Mouse (Mus musculus) MEL (cell line): ENCODE data around the gene Ell2. TPM values are rescaled to one million over a fixed set of nuclear protein-coding genes. Genes with fewer than 3 reads are reported as not detected.

Experiments used
- DNase-seq: peaks from one replicate; pipeline ENCODE4 v3.0.0; 2011; ENCODE audit warnings: low read depth, low spot score
- H3K27ac ChIP-seq: 2 replicates; pipeline ENCODE4 v1.5.1; 2012; ENCODE audit warnings: low read depth, mild to moderate bottlenecking, control low read depth, low read length, moderate library complexity; ENCODE audit not compliant: control insufficient read depth
- H3K27me3 ChIP-seq, 2 experiments: fragments of 150-350 bp in 1 of 2; sonication (generic) in 1 of 2; 2 replicates each; pipeline ENCODE4 v1.6.1; 2012; ENCODE audit warnings: low read length in 2 of 2, mild to moderate bottlenecking in 2 of 2, improper control_type of control experiment in 1 of 2, moderate library complexity in 1 of 2; ENCODE audit not compliant: insufficient read depth in 2 of 2, control insufficient read depth in 1 of 2
- H3K36me3 ChIP-seq, 2 experiments: 2 replicates each; pipeline ENCODE4 v1.6.1; 2012 to 2014; ENCODE audit warnings: low read length in 2 of 2, improper control_type of control experiment in 1 of 2, inconsistent platforms in 1 of 2, mild to moderate bottlenecking in 1 of 2; ENCODE audit not compliant: insufficient read depth in 2 of 2, control insufficient read depth in 1 of 2
- H3K4me1 ChIP-seq, 2 experiments: fragments of 150-350 bp in 1 of 2; sonication (generic) in 1 of 2; 2 replicates each; pipeline ENCODE4 v1.6.1; 2012; ENCODE audit warnings: low read length in 2 of 2, improper control_type of control experiment in 1 of 2, mild to moderate bottlenecking in 1 of 2; ENCODE audit not compliant: insufficient read depth in 2 of 2, control insufficient read depth in 1 of 2
- H3K4me3 ChIP-seq, 2 experiments: fragments of 150-350 bp in 1 of 2; sonication (generic) in 1 of 2; 2 replicates each; pipeline ENCODE4 v1.5.1; 2012; ENCODE audit warnings: low read depth in 2 of 2, low read length in 2 of 2, mild to moderate bottlenecking in 2 of 2, moderate library complexity in 2 of 2, control low read depth in 1 of 2, improper control_type of control experiment in 1 of 2; ENCODE audit not compliant: control insufficient read depth in 1 of 2, insufficient read depth in 1 of 2
- H3K79me2 ChIP-seq: 2 replicates; pipeline ENCODE4 v1.6.1; 2012; ENCODE audit warnings: mild to moderate bottlenecking, low read length, moderate library complexity; ENCODE audit not compliant: control insufficient read depth, poor library complexity, insufficient read depth
- H3K9ac ChIP-seq: 2 replicates; pipeline ENCODE4 v1.6.1; 2012; ENCODE audit warnings: low read depth, mild to moderate bottlenecking, control low read depth, low read length, moderate library complexity; ENCODE audit not compliant: control insufficient read depth, poor library complexity, severe bottlenecking
- H3K9me3 ChIP-seq: fragments of 150-350 bp; sonication (generic); replicated peaks from 2 replicates; pipeline ENCODE4 v1.6.1; 2012; ENCODE audit warnings: mild to moderate bottlenecking, low read length, improper control_type of control experiment, moderate library complexity; ENCODE audit not compliant: insufficient read depth
- BHLHE40 ChIP-seq: IDR thresholded peaks from 2 replicates; pipeline ENCODE4 v1.6.1; 2012; ENCODE audit warnings: low read depth, mild to moderate bottlenecking, inconsistent platforms, low read length, improper control_type of control experiment, borderline replicate concordance
- CHD1 ChIP-seq: IDR thresholded peaks from 2 replicates; pipeline ENCODE4 v1.6.1; 2012; ENCODE audit warnings: low read depth, mild to moderate bottlenecking, inconsistent platforms, low read length, improper control_type of control experiment
- CTCF ChIP-seq, 3 experiments: IDR thresholded peaks in 2 of 3; conservative IDR thresholded peaks in 1 of 3; 2 replicates each; pipeline ENCODE4 v1.5.1; 2011 to 2012; ENCODE audit warnings: low read length in 3 of 3, low read depth in 2 of 3, mild to moderate bottlenecking in 2 of 3, improper control_type of control experiment in 1 of 3, inconsistent platforms in 1 of 3, mixed read lengths in 1 of 3, moderate library complexity in 1 of 3; ENCODE audit not compliant: control insufficient read depth in 1 of 3, insufficient read depth in 1 of 3, poor library complexity in 1 of 3, severe bottlenecking in 1 of 3
- E2F4 ChIP-seq: IDR thresholded peaks from 2 replicates; pipeline ENCODE4 v1.6.1; 2011; ENCODE audit warnings: low read depth, low read length, improper control_type of control experiment, borderline replicate concordance
- ELF1 ChIP-seq: IDR thresholded peaks from 2 replicates; pipeline ENCODE4 v1.6.1; 2014; ENCODE audit warnings: low read depth, mild to moderate bottlenecking, inconsistent platforms, low read length, improper control_type of control experiment, moderate library complexity
- EP300 ChIP-seq, 2 experiments: IDR thresholded peaks; 2 replicates each; pipeline ENCODE4 v1.6.1; 2011; ENCODE audit warnings: improper control_type of control experiment in 2 of 2, low read length in 2 of 2, low read depth in 1 of 2, mild to moderate bottlenecking in 1 of 2
- ETS1 ChIP-seq: IDR thresholded peaks from 2 replicates; pipeline ENCODE4 v1.6.1; 2012; ENCODE audit warnings: low read depth, mild to moderate bottlenecking, inconsistent platforms, low read length, improper control_type of control experiment, moderate library complexity
- GABPA ChIP-seq: IDR thresholded peaks from 2 replicates; pipeline ENCODE4 v1.6.1; 2012; ENCODE audit warnings: low read depth, mild to moderate bottlenecking, inconsistent platforms, low read length, improper control_type of control experiment, moderate library complexity
- GATA1 ChIP-seq: IDR thresholded peaks from 2 replicates; pipeline ENCODE4 v1.6.1; 2011; ENCODE audit warnings: low read depth, low read length, improper control_type of control experiment
- HCFC1 ChIP-seq: IDR thresholded peaks from 2 replicates; pipeline ENCODE4 v1.6.1; 2012; ENCODE audit warnings: low read depth, mild to moderate bottlenecking, inconsistent platforms, low read length, improper control_type of control experiment, moderate library complexity
- JUND ChIP-seq: IDR thresholded peaks from 2 replicates; pipeline ENCODE4 v1.6.1; 2011; ENCODE audit warnings: low read depth, mild to moderate bottlenecking, improper control_type of control experiment, low read length
- MAFK ChIP-seq: IDR thresholded peaks from 2 replicates; pipeline ENCODE4 v1.6.1; 2011; ENCODE audit warnings: low read depth, mild to moderate bottlenecking, low read length, improper control_type of control experiment, borderline replicate concordance
- MAX ChIP-seq: IDR thresholded peaks from 2 replicates; pipeline ENCODE4 v1.6.1; 2011; ENCODE audit warnings: low read length, improper control_type of control experiment
- MXI1 ChIP-seq: IDR thresholded peaks from 2 replicates; pipeline ENCODE4 v1.6.1; 2011; ENCODE audit warnings: mild to moderate bottlenecking, low read depth, low read length, improper control_type of control experiment
- MYC ChIP-seq: IDR thresholded peaks from 2 replicates; pipeline ENCODE4 v1.6.1; 2011; ENCODE audit warnings: low read depth, mild to moderate bottlenecking, low read length, improper control_type of control experiment, moderate library complexity
- NELFE ChIP-seq: IDR thresholded peaks from 2 replicates; pipeline ENCODE4 v1.6.1; 2011; ENCODE audit warnings: low read depth, low read length, improper control_type of control experiment
- NRF1 ChIP-seq: IDR thresholded peaks from 2 replicates; pipeline ENCODE4 v1.6.1; 2014; ENCODE audit warnings: low read depth, mild to moderate bottlenecking, inconsistent platforms, low read length, improper control_type of control experiment, moderate library complexity; ENCODE audit not compliant: poor library complexity, insufficient read depth, severe bottlenecking
- POLR2A ChIP-seq, 2 experiments: IDR thresholded peaks; 2 replicates each; pipeline ENCODE4 v1.6.1; 2011 to 2012; ENCODE audit warnings: low read length in 2 of 2, mild to moderate bottlenecking in 2 of 2, control low read depth in 1 of 2, improper control_type of control experiment in 1 of 2, low read depth in 1 of 2, moderate library complexity in 1 of 2; ENCODE audit not compliant: control insufficient read depth in 1 of 2, insufficient read depth in 1 of 2, poor library complexity in 1 of 2
- POLR2AphosphoS2 ChIP-seq: IDR thresholded peaks from 2 replicates; pipeline ENCODE4 v1.6.1; 2011; ENCODE audit warnings: low read length, improper control_type of control experiment
- POLR2AphosphoS5 ChIP-seq: IDR thresholded peaks from 2 replicates; pipeline ENCODE4 v1.6.1; 2012; ENCODE audit warnings: low read depth, borderline replicate concordance, mild to moderate bottlenecking, inconsistent platforms, low read length, moderate library complexity, mixed read lengths
- RAD21 ChIP-seq: IDR thresholded peaks from 2 replicates; pipeline ENCODE4 v1.6.1; 2011; ENCODE audit warnings: mild to moderate bottlenecking, low read depth, low read length, improper control_type of control experiment
- RCOR1 ChIP-seq: IDR thresholded peaks from 2 replicates; pipeline ENCODE4 v1.6.1; 2012; ENCODE audit warnings: low read depth, mild to moderate bottlenecking, inconsistent platforms, low read length, improper control_type of control experiment
- SMC3 ChIP-seq: IDR thresholded peaks from 2 replicates; pipeline ENCODE4 v1.6.1; 2011; ENCODE audit warnings: low read depth, low read length, improper control_type of control experiment
- TAL1 ChIP-seq: IDR thresholded peaks from 2 replicates; pipeline ENCODE4 v1.6.1; 2012; ENCODE audit warnings: mild to moderate bottlenecking, inconsistent platforms, low read length, moderate library complexity, mixed read lengths
- TCF12 ChIP-seq: IDR thresholded peaks from 2 replicates; pipeline ENCODE4 v1.6.1; 2014; ENCODE audit warnings: low read depth, mild to moderate bottlenecking, inconsistent platforms, low read length, improper control_type of control experiment, moderate library complexity
- UBTF ChIP-seq: IDR thresholded peaks from 2 replicates; pipeline ENCODE4 v1.6.1; 2012; ENCODE audit warnings: low read depth, mild to moderate bottlenecking, inconsistent platforms, low read length, improper control_type of control experiment, moderate library complexity, borderline replicate concordance; ENCODE audit not compliant: insufficient read depth
- USF1 ChIP-seq: IDR thresholded peaks from 2 replicates; pipeline ENCODE4 v1.6.1; 2014; ENCODE audit warnings: low read depth, mild to moderate bottlenecking, inconsistent platforms, low read length, improper control_type of control experiment, moderate library complexity
- ZC3H11A ChIP-seq: IDR thresholded peaks from 2 replicates; pipeline ENCODE4 v1.6.1; 2012; ENCODE audit warnings: low read depth, mild to moderate bottlenecking, inconsistent platforms, low read length, improper control_type of control experiment
- ZKSCAN1 ChIP-seq: IDR thresholded peaks from 2 replicates; pipeline ENCODE4 v1.6.1; 2012; ENCODE audit warnings: low read depth, mild to moderate bottlenecking, inconsistent platforms, low read length, improper control_type of control experiment, moderate library complexity
- ZMIZ1 ChIP-seq: IDR thresholded peaks from 2 replicates; pipeline ENCODE4 v1.6.1; 2012; ENCODE audit warnings: low read depth, mild to moderate bottlenecking, inconsistent platforms, low read length, improper control_type of control experiment, moderate library complexity
- ZNF384 ChIP-seq: IDR thresholded peaks from 2 replicates; pipeline ENCODE4 v1.6.1; 2012; ENCODE audit warnings: low read depth, mild to moderate bottlenecking, inconsistent platforms, low read length, improper control_type of control experiment
- polyA plus RNA-seq, 2 experiments: library from polyadenylated mRNA; stranded (reverse) in 1 of 2; unstranded in 1 of 2; fragments of >175 nt in 1 of 2; fragments of >200 nt in 1 of 2; gene quantifications; 2 replicates each; pipeline versions ENCODE4 v1.2.1 to v1.2.4; 2012; ENCODE audit warnings: low replicate concordance in 2 of 2, low read depth in 1 of 2; ENCODE audit not compliant: insufficient read length in 2 of 2, insufficient read depth in 1 of 2, missing spikeins in 1 of 2
- total RNA-seq: library from RNA; depleted of rRNA; stranded (reverse); fragments of 300-350 nt; gene quantifications from 2 replicates; pipeline ENCODE4 v1.2.3, GENCODE M21; 2012

Ell2 gene
- total and polyA plus RNA-seq, 3 experiments: 25.0 to 77.1 (median 52.5) TPM

- peak; percentile 42 for DNase-seq
- Histone ChIP-seq H3K36me3 (peaks cover 0 to 10% of the 10 kb centered on the region in 2 experiments; a peak in 2 of 4 replicates), H3K4me1 (peaks cover 0 to 4% of the 10 kb centered on the region in 2 experiments; a peak in 1 of 4 replicates), H3K4me3 (no peak overlapping the region), H3K9me3 (no peaks in the 10 kb centered on the region), H3K79me2 (no peaks in the 10 kb centered on the region)
- TF ChIP-seq GABPA (no peak), E2F4 (no peak), CHD1 (no peak), HCFC1 (no peak), ZNF384 (no peak), MAFK (no peak), TAL1 (peak; percentile 30; the same call in 1 of the 2 replicates), POLR2A (IDR thresholded peaks at IDR 0.05; ENCODE audit: control insufficient read depth in 1 of 2, insufficient read depth in 1 of 2, low read depth in 1 of 2, low read length in 2 of 2, poor library complexity in 1 of 2) (no peak), EP300 (IDR thresholded peaks at IDR 0.05; ENCODE audit: low read depth in 1 of 2, low read length in 2 of 2) (peak; percentile 86 to 89), GATA1 (peak; percentile 86), BHLHE40 (no peak), MYC (no peak), MAX (no peak), ZKSCAN1 (no peak), MXI1 (no peak), RAD21 (no peak), NRF1 (no peak), ZMIZ1 (no peak), UBTF (no peak), ELF1 (no peak), POLR2AphosphoS5 (no peak), SMC3 (no peak), CTCF (IDR thresholded peaks at IDR 0.05 in 2 of 3, conservative IDR thresholded peaks at IDR 0.05 in 1 of 3; ENCODE audit: control insufficient read depth in 1 of 3, insufficient read depth in 1 of 3, low read depth in 2 of 3, low read length in 3 of 3, poor library complexity in 1 of 3, severe bottlenecking in 1 of 3) (no peak), RCOR1 (peak; percentile 29; the same call in 1 of the 2 replicates), ZC3H11A (no peak), ETS1 (peak; percentile 72), POLR2AphosphoS2 (no peak), USF1 (no peak), TCF12 (peak; percentile 95), NELFE (no peak), JUND (no peak)
- TF ChIP-seq, all 39 proteins: peak for 6
- H3K27me3 ChIP-seq: no peaks in the 10 kb centered on the region
- H3K27ac ChIP-seq: no peak overlapping the region
- no peak overlapping the region for H3K9ac ChIP-seq
Measured at GRCm38 (mm10) chr13:75686995-75687394, 19.6 kb upstream of the Ell2 start.
